In the genomic region with DNA sequence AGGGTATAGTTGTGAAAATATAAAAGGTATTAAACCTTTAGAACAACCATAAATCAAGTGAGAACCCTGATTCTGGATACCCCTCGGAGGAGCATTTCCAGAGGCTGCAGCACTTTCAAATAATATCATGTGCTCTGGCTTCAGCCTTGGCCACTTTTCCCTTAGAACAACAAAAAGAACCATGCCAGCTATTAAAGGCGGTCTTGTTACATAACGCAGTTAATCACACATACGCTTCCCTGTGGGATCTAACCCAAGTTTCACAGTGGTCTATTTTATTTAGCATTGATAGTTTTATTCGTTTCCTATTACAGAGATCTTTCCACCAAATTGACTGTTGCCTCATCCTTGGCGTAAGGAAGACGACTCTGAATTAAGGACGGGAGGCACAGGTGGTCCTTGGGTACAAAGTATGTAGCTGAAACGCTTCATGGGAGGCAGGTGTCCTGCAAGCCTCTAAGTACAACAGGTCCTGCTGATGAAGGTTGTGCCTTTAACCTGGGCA, we compare ENCODE assay signal across 19 mouse cellular contexts.
DNase-seq lines count a peak whose midpoint lies in the region; ATAC-seq lines count a peak whose summit lies in the region.
"Had no signal": no experiment of that assay in that cellular context is flagged by ENCODE, and none has a peak within 500 bp of the region (broad histone marks: within the 10 kb centered on the region; RNA-seq: fewer than 3 reads in every experiment).

No protein-coding gene starts in this region.

- 89% methylated on average over 9 of the region's 9 CpGs for WGBS in heart, embryonic 10.5 days
- 73% methylated on average over 9 of the region's 9 CpGs for WGBS in heart, embryonic 15.5 days

- H3K27me3 ChIP-seq in heart, embryonic 10.5 days (ENCODE audit: insufficient read depth, poor library complexity, severe bottlenecking): no peaks in the 10 kb centered on the region
- no peaks in the 10 kb centered on the region for H3K27me3 ChIP-seq in megakaryocyte, embryonic 14.5 days (replicated peaks)
- no peaks in the 10 kb centered on the region for H3K27me3 ChIP-seq in heart, embryonic 15.5 days
- H3K27me3 ChIP-seq: forebrain, embryonic 13.5 days; hindbrain, embryonic 15.5 days; limb, embryonic 12.5 days; stomach, embryonic 15.5 days had no signal

- H3K9me3 ChIP-seq in heart, embryonic 10.5 days: no peaks in the 10 kb centered on the region
- peaks cover 10% of the 10 kb centered on the region for H3K9me3 ChIP-seq in megakaryocyte, embryonic 14.5 days
- no peaks in the 10 kb centered on the region for H3K9me3 ChIP-seq in heart, embryonic 15.5 days (replicated peaks)
- H3K9me3 ChIP-seq: forebrain, embryonic 13.5 days; hindbrain, embryonic 15.5 days had no signal

- DNase-seq in heart, adult 8-10 months (ENCODE audit: low spot score): peak; percentile 40
- no peak for DNase-seq in heart, embryonic 10.5 days (ENCODE audit: low spot score)
- DNase-seq in spleen, postnatal 36 days (ENCODE audit: low spot score in 2 of 2): no peak
- DNase-seq: adrenal gland, postnatal 25 days; B cell, adult 2 months; cerebellum, postnatal 25 days; kidney, postnatal 10 days; spleen, adult 18-20 months; thymus, adult 2 months had no signal

- H3K27ac ChIP-seq in heart, embryonic 10.5 days: no peak overlapping the region
- peak overlapping the region; percentile 72 for H3K27ac ChIP-seq in heart, embryonic 15.5 days
- H3K27ac ChIP-seq: forebrain, embryonic 13.5 days; hindbrain, embryonic 15.5 days; limb, embryonic 12.5 days; stomach, embryonic 15.5 days had no signal

- no peak overlapping the region for H3K4me3 ChIP-seq in heart, embryonic 10.5 days
- H3K4me3 ChIP-seq in megakaryocyte, embryonic 14.5 days (replicated peaks): peak overlapping the region; percentile 88
- no peak overlapping the region for H3K4me3 ChIP-seq in heart, embryonic 15.5 days
- H3K4me3 ChIP-seq: forebrain, embryonic 13.5 days; hindbrain, embryonic 15.5 days; limb, embryonic 12.5 days; stomach, embryonic 15.5 days had no signal

- no peak for ATAC-seq in megakaryocyte, adult 5-6 weeks (ENCODE audit: poor library complexity, severe bottlenecking)
- no peak for ATAC-seq in heart, embryonic 15.5 days (replicated peaks; ENCODE audit: insufficient number of reproducible peaks, insufficient read depth, low FRiP score, low read depth)
- ATAC-seq in megakaryocyte progenitor cell, adult 5-6 weeks (replicated peaks; ENCODE audit: poor library complexity): no peak
- ATAC-seq: forebrain, embryonic 13.5 days; intestine, postnatal 0 days; midbrain, embryonic 16.5 days had no signal

- H3K36me3 ChIP-seq in heart, embryonic 10.5 days: no peaks in the 10 kb centered on the region
- peaks cover 59% of the 10 kb centered on the region for H3K36me3 ChIP-seq in megakaryocyte, embryonic 14.5 days (replicated peaks; ENCODE audit: low read length)
- H3K36me3 ChIP-seq in heart, embryonic 15.5 days: no peaks in the 10 kb centered on the region
- H3K36me3 ChIP-seq: hindbrain, embryonic 15.5 days; stomach, embryonic 15.5 days had no signal

- no peak overlapping the region for H3K4me2 ChIP-seq in heart, embryonic 15.5 days
- H3K4me2 ChIP-seq: forebrain, embryonic 13.5 days; hindbrain, embryonic 15.5 days; limb, embryonic 12.5 days; stomach, embryonic 15.5 days had no signal

- H3K4me1 ChIP-seq in heart, embryonic 10.5 days: peaks cover 16% of the 10 kb centered on the region; the same call in 1 of the 2 replicates
- peaks cover 98% of the 10 kb centered on the region for H3K4me1 ChIP-seq in megakaryocyte, embryonic 14.5 days
- peaks cover 11% of the 10 kb centered on the region; the same call in 1 of the 2 replicates for H3K4me1 ChIP-seq in heart, embryonic 15.5 days (replicated peaks)
- H3K4me1 ChIP-seq: stomach, embryonic 15.5 days had no signal

- no peak overlapping the region for H3K9ac ChIP-seq in heart, embryonic 15.5 days
- H3K9ac ChIP-seq: forebrain, embryonic 13.5 days; hindbrain, embryonic 15.5 days; limb, embryonic 12.5 days; stomach, embryonic 15.5 days had no signal
